Mouse (Mus musculus): ENCODE data around the gene Ldoc1.

- TF ChIP-seq POLR2A (IDR thresholded peaks at IDR 0.05; ENCODE audit: borderline replicate concordance, extremely low read depth, low read depth, low read length) (no peak), CTCF (IDR thresholded peaks at IDR 0.05; ENCODE audit: insufficient read depth, low read length) (no peak)
Observed at GRCm38 (mm10) chrX:61722281-61723028, 13.2 kb downstream of the Ldoc1 start.
